Mouse (Mus musculus) CH12.LX (cell line): ENCODE data around the gene Tymp. TPM values are rescaled to one million over a fixed set of nuclear protein-coding genes. Genes with fewer than 3 reads are reported as not detected.

Experiments used
- DNase-seq: peaks from one replicate; pipeline ENCODE4 v3.0.0-alpha.2; 2013; ENCODE audit errors: extremely low read depth
- H3K27ac ChIP-seq: 2 replicates; pipeline ENCODE4 v1.5.1; 2012; ENCODE audit warnings: low read depth, mild to moderate bottlenecking, control low read depth, moderate library complexity; ENCODE audit not compliant: insufficient read depth
- H3K27me3 ChIP-seq: replicated peaks from 2 replicates; pipeline ENCODE3; 2012; ENCODE audit warnings: inconsistent platforms
- H3K36me3 ChIP-seq, 2 experiments: replicated peaks in 1 of 2; 2 replicates each; pipeline versions ENCODE3 to v1.6.1; 2012; ENCODE audit warnings: inconsistent platforms in 1 of 2, low read length in 1 of 2, mild to moderate bottlenecking in 1 of 2, mixed read lengths in 1 of 2, moderate library complexity in 1 of 2; ENCODE audit not compliant: control insufficient read depth in 1 of 2, insufficient read depth in 1 of 2
- H3K4me1 ChIP-seq, 2 experiments: 2 replicates each; pipeline ENCODE4 v1.6.1; 2012; ENCODE audit warnings: inconsistent platforms in 1 of 2, moderate library complexity in 1 of 2; ENCODE audit not compliant: insufficient read depth in 2 of 2, control insufficient read depth in 1 of 2
- H3K4me2 ChIP-seq: 2 replicates; pipeline ENCODE4 v1.6.1; 2012; ENCODE audit warnings: low read depth, mild to moderate bottlenecking, control low read depth; ENCODE audit not compliant: poor library complexity, insufficient read depth, severe bottlenecking
- H3K4me3 ChIP-seq, 3 experiments: fragments of 150-350 bp in 1 of 3; sonication (generic) in 1 of 3; replicated peaks in 1 of 3; 2 replicates each; pipeline versions ENCODE3 to v1.5.1; 2011 to 2012; ENCODE audit warnings: low read depth in 2 of 3, low read length in 2 of 3, mild to moderate bottlenecking in 2 of 3, moderate library complexity in 2 of 3, control low read depth in 1 of 3, improper control_type of control experiment in 1 of 3, inconsistent platforms in 1 of 3, mixed read lengths in 1 of 3; ENCODE audit not compliant: poor library complexity in 1 of 3
- H3K79me2 ChIP-seq: replicated peaks from 2 replicates; pipeline ENCODE4 v1.6.1; 2012; ENCODE audit warnings: mild to moderate bottlenecking, moderate library complexity; ENCODE audit not compliant: control insufficient read depth, poor library complexity, insufficient read depth, severe bottlenecking; ENCODE audit errors: extremely low read depth
- H3K9ac ChIP-seq: 2 replicates; pipeline ENCODE4 v1.6.1; 2012; ENCODE audit warnings: low read depth, mild to moderate bottlenecking, control low read depth, moderate library complexity; ENCODE audit not compliant: insufficient read depth
- H3K9me3 ChIP-seq: replicated peaks from 2 replicates; pipeline ENCODE3; 2012; ENCODE audit warnings: low read length, inconsistent platforms, mixed read lengths
- BHLHE40 ChIP-seq: IDR thresholded peaks from 2 replicates; pipeline ENCODE4 v1.6.1; 2011; ENCODE audit warnings: mild to moderate bottlenecking, low read depth, low read length, improper control_type of control experiment
- E2F4 ChIP-seq: IDR thresholded peaks from 2 replicates; pipeline ENCODE4 v1.6.1; 2011; ENCODE audit warnings: low read depth, low read length, improper control_type of control experiment; ENCODE audit not compliant: insufficient replicate concordance
- EP300 ChIP-seq: IDR thresholded peaks from 2 replicates; pipeline ENCODE4 v1.6.1; 2011; ENCODE audit warnings: low read length, improper control_type of control experiment
- ETS1 ChIP-seq: conservative IDR thresholded peaks from 2 replicates; pipeline ENCODE4 v1.6.1; 2012; ENCODE audit warnings: low read depth, mild to moderate bottlenecking, inconsistent platforms, low read length, improper control_type of control experiment, moderate library complexity
- MAX ChIP-seq: IDR thresholded peaks from 2 replicates; pipeline ENCODE4 v1.6.1; 2011; ENCODE audit warnings: low read length, improper control_type of control experiment
- MXI1 ChIP-seq: IDR thresholded peaks from 2 replicates; pipeline ENCODE4 v1.6.1; 2011; ENCODE audit warnings: mild to moderate bottlenecking, low read depth, low read length, improper control_type of control experiment
- MYC ChIP-seq: IDR thresholded peaks from 2 replicates; pipeline ENCODE4 v1.6.1; 2011; ENCODE audit warnings: low read depth, mild to moderate bottlenecking, improper control_type of control experiment, low read length
- NELFE ChIP-seq: IDR thresholded peaks from 2 replicates; pipeline ENCODE4 v1.6.1; 2011; ENCODE audit warnings: low read depth, low read length, improper control_type of control experiment
- PAX5 ChIP-seq: IDR thresholded peaks from 2 replicates; pipeline ENCODE4 v1.6.1; 2012; ENCODE audit warnings: low read length, inconsistent platforms, mixed read lengths
- RAD21 ChIP-seq: IDR thresholded peaks from 2 replicates; pipeline ENCODE4 v1.6.1; 2011; ENCODE audit warnings: low read depth, mild to moderate bottlenecking, low read length, improper control_type of control experiment, moderate library complexity
- SIN3A ChIP-seq: IDR thresholded peaks from 2 replicates; pipeline ENCODE4 v1.6.1; 2012; ENCODE audit warnings: low read length, improper control_type of control experiment, inconsistent platforms
- SMC3 ChIP-seq: IDR thresholded peaks from 2 replicates; pipeline ENCODE4 v1.6.1; 2011; ENCODE audit warnings: low read depth, low read length, improper control_type of control experiment
- TBP ChIP-seq: conservative IDR thresholded peaks from 2 replicates; pipeline ENCODE4 v1.6.1; 2011; ENCODE audit warnings: low read depth, low read length, improper control_type of control experiment
- USF1 ChIP-seq: IDR thresholded peaks from 2 replicates; pipeline ENCODE4 v1.6.1; 2014; ENCODE audit warnings: low read depth, mild to moderate bottlenecking, inconsistent platforms, low read length, improper control_type of control experiment
- USF2 ChIP-seq: conservative IDR thresholded peaks from 2 replicates; pipeline ENCODE4 v1.6.1; 2011; ENCODE audit warnings: low read depth, low read length, improper control_type of control experiment
- ZC3H11A ChIP-seq: IDR thresholded peaks from 2 replicates; pipeline ENCODE4 v1.6.1; 2012; ENCODE audit warnings: low read depth, mild to moderate bottlenecking, inconsistent platforms, low read length, improper control_type of control experiment
- ZNF384 ChIP-seq: IDR thresholded peaks from 2 replicates; pipeline ENCODE4 v1.6.1; 2012; ENCODE audit warnings: low read depth, low read length, improper control_type of control experiment, inconsistent platforms
- dilution Hi-C: fragments of 300-500 bp; cut with MboI; formaldehyde crosslinking; loops from 2 replicates; pipeline ENCODE4 v1.14.3; 2020; ENCODE audit warnings: low sequenced_read_pairs; ENCODE audit not compliant: extremely low pct_unique_long_range_greater_than_20kb, extremely low pct_ligation_motif_present
- in situ Hi-C: fragments of 300-500 bp; cut with MboI; formaldehyde crosslinking; loops from 3 replicates; pipeline ENCODE4 v1.14.3; 2019; ENCODE audit warnings: low sequenced_read_pairs, low pct_ligation_motif_present, low pct_unique_long_range_greater_than_20kb, mixed read lengths
- polyA plus RNA-seq: library from polyadenylated mRNA; unstranded; fragments of >175 nt; gene quantifications from 2 replicates; pipeline ENCODE4 v1.2.1, GENCODE M21; 2012; ENCODE audit warnings: low read depth; ENCODE audit not compliant: insufficient read length
- total RNA-seq, 2 experiments: library from RNA; depleted of rRNA; stranded (reverse); fragments of 300-350 nt in 1 of 2; fragments of >200 nt in 1 of 2; gene quantifications; 2 replicates each; pipeline ENCODE4 v1.2.3; 2012 to 2014

Tymp gene
- total and polyA plus RNA-seq, 3 experiments, result 1.4 to 2.4 (median 1.5) TPM

DNA sequence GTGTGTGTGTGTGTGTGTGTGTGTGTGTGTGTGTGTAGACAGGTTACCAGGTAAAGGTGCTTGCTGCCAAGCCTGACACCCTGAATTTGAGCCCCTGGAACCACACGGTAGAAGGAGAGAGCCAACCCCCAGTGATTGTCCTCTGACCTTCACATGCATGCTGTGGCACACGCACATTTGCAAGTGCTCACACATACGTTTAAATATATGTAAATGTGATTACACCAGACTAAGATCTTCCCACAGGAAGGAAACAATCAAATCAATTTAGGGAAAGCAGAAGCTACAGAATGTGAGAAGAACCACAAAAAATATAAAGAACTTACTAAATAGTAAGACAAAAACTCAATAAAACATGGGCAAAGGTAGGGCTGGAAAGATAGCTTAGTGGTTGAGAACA is 36.7 kb downstream of the Tymp start:
- Histone ChIP-seq H3K27ac (no peak overlapping the region), H3K4me3 (no peak overlapping the region), H3K9me3 (no peaks in the 10 kb centered on the region), H3K4me1 (peaks cover 4 to 11% of the 10 kb centered on the region in 2 experiments), H3K9ac (no peak overlapping the region), H3K36me3 (no peaks in the 10 kb centered on the region), H3K79me2 (no peaks in the 10 kb centered on the region), H3K4me2 (no peak overlapping the region), H3K27me3 (no peaks in the 10 kb centered on the region)
- DNase-seq, result no peak
- dilution Hi-C loops (no loop called here), in situ Hi-C loops (no loop called here)
- TF ChIP-seq USF2, result no peak

DNA sequence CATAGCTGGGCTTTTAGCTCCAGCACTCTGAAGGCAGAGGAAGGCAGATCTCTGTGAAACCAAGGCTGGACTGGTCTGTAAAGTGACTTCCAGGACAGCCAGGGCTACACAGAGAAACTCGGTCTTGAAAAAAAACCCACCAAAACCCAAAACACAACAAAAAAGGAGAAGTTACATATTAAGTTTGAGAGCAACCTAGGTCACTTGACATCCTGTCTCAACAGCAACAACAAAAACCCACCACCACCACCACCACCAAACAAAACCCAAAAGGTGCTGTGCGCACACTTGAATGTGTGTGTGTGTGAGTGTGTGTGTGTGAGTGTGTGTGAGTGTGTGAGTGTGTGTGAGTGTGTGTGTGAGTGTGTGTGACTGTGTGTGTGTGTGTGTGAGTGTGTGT is 37.1 kb downstream of the Tymp start:
- no peak overlapping the region for H3K27ac ChIP-seq
- dilution Hi-C loops (no loop called here), in situ Hi-C loops (no loop called here)
- no peaks in the 10 kb centered on the region for H3K27me3 ChIP-seq
- peaks cover 4 to 11% of the 10 kb centered on the region in 2 experiments for H3K4me1 ChIP-seq
- no peak for DNase-seq
- H3K79me2 ChIP-seq, result no peaks in the 10 kb centered on the region
- TF ChIP-seq ZNF384 (no peak), BHLHE40 (0 out of 2 replicates have a peak, but pooled peaks have one; percentile 12), SMC3 (no peak), SIN3A (no peak), ZC3H11A (no peak)
- TF ChIP-seq, all 38 proteins: peak for 1
- Histone ChIP-seq H3K4me2 (no peak overlapping the region), H3K4me3 (no peak overlapping the region), H3K9ac (no peak overlapping the region), H3K9me3 (no peaks in the 10 kb centered on the region), H3K36me3 (no peaks in the 10 kb centered on the region)

DNA sequence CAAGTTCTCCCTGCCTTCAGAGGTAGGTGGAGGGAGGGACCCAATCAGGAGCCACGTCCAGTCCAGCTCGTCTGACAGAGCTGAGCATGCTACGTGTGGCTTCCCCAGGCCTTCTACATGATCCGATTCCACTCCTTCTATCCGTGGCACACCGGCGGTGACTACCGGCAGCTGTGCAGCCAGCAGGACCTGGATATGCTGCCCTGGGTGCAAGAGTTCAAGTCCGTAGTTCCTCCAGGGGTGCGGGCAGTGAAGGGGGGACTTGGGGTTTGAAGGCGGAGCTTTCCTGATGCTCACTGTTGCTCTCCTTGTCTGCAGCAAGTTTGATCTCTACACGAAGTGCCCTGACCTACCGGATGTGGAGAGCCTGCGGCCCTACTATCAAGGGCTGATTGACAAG is 40.4 kb downstream of the Tymp start:
- in situ Hi-C loops, result no loop called here
- Histone ChIP-seq H3K9me3 (no peaks in the 10 kb centered on the region), H3K4me2 (no peak overlapping the region), H3K27ac (no peak overlapping the region), H3K27me3 (peaks cover 1% of the 10 kb centered on the region), H3K4me3 (no peak overlapping the region), H3K79me2 (no peaks in the 10 kb centered on the region), H3K4me1 (peaks cover 4 to 11% of the 10 kb centered on the region in 2 experiments), H3K36me3 (no peaks in the 10 kb centered on the region), H3K9ac (no peak overlapping the region)
- DNase-seq, result no peak
- TF ChIP-seq MAX, result no peak
- TF ChIP-seq ETS1, result no peak
- TF ChIP-seq EP300, result no peak
- no peak for TF ChIP-seq MYC
- no peak for TF ChIP-seq E2F4
- TF ChIP-seq RAD21, result no peak
- no peak for TF ChIP-seq TBP
- no peak for TF ChIP-seq USF1
- TF ChIP-seq PAX5, result no peak
- no peak for TF ChIP-seq NELFE
- no peak for TF ChIP-seq USF2
- no peak for TF ChIP-seq MXI1
- dilution Hi-C loops, result no loop called here
